Mouse (Mus musculus) lung, postnatal 0 days (tissue): ENCODE results near the gene Fasn.

Experiments
- CTCF ChIP-seq: IDR thresholded peaks from 2 replicates; pipeline ENCODE4 v1.5.1; 2016; ENCODE audit warnings: antibody characterized with exemption, mild to moderate bottlenecking
- EP300 ChIP-seq: IDR thresholded peaks from 2 replicates; pipeline ENCODE4 v1.6.1; 2016; ENCODE audit warnings: antibody characterized with exemption, mild to moderate bottlenecking, control low read depth

DNA sequence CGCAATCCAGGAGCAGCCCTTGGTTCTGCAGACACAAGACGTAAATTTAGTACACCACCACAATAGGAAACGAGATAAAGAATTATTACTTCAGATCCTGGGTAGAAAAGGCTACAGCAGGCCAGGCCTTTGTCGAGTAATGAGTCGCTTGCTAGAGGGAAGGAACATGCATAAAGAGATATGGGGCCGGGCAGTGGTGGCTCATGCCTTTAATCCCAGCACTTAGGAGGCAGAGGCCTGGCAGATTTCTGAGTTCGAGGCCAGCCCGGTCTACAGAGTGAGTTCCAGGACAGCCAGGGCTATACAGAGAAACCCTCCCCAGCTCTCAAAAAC is 27.8 kb downstream of the Fasn start:
- TF ChIP-seq CTCF, result no peak
- TF ChIP-seq EP300, result no peak
